1 mouse cellular context compared by ENCODE assay signal in the genomic region with DNA sequence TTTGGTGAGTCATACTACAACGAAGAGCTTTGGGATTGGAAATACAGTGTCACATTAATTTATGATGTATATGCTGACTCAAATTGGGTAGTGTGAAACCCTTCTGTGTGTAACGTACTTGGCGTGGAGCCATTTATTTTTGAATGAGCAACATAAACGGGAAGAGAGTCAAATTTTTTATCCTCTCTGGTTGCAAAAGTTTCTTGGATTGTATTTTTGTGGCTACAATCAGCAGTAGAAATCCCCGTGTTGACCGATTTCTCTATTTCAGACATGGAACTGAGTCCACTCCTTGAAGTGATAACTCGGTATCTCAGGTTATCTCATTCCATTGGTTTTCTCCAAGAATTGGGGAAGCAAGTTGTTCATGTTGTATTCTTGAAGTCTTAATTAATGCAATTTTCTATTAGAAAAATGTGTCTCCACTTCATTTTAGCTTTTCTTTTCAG.
TF ChIP-seq lines count a peak whose summit lies in the region.

No protein-coding gene starts in this region.

TF ChIP-seq in MEL, 35 proteins besides CTCF, POLR2A, EP300 and RAD21 (continued from another document):
- TF ChIP-seq MYC (IDR thresholded peaks at IDR 0.05; ENCODE audit: low read depth, low read length), result peak; percentile 52; the same call in 1 of the 2 replicates
TF ChIP-seq in MEL: peak in this region for 14.
